Mouse (Mus musculus) T-helper 1 cell (primary cell): ENCODE data around the gene 1700028J19Rik.
"Not testable (repeated sequence)": the region's sequence is repeated elsewhere in the genome, so short reads cannot be mapped to it uniquely, and the experiment has no call there.

ENCODE experiments used
- in situ Hi-C: fragments of 300-600 bp; cut with MboI, MseI; formaldehyde crosslinking; loops from one replicate; pipeline ENCODE4 v1.15.1; 2025; ENCODE audit warnings: high pct_unique_total_duplicates

The 1700028J19Rik gene

DNA sequence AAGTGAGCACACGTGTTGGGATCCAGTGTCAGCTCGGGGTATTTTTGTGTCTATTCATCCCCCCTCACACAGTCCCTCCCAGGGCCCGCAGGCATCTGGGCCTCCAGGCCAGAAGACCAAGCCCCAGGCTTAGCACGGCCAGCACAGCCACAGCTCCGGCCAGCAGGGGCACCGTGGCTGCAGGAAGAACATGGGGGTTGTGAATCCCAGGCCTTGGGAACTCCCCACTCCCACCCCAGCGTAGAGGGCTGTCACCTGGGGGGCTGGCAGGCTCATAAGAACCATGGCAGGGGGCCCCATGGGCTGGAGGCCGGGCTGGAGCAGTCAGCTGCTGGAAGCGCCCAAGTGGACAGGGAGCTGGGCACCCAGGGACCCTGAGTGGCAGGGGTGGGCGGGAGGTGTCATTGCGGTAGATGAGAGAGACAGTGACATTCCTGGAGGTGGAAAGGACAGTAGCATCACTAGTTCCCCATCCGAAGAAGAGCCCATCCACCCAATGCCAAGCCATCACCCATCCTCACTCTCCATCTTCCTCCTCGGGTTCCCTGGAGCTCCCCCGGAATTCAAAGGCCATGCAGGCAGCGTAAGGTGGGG lies 6.6 kb upstream of the 1700028J19Rik start:
- in situ Hi-C loops = no loop called here

GRCm38 (mm10) chr7:44250732-44251275 lies 4.3 kb upstream of the 1700028J19Rik start:
- in situ Hi-C loops = not testable (repeated sequence)

GRCm38 (mm10) chr7:44249248-44249647 lies 2.8 kb upstream of the 1700028J19Rik start:
- in situ Hi-C loops = no loop called here

DNA sequence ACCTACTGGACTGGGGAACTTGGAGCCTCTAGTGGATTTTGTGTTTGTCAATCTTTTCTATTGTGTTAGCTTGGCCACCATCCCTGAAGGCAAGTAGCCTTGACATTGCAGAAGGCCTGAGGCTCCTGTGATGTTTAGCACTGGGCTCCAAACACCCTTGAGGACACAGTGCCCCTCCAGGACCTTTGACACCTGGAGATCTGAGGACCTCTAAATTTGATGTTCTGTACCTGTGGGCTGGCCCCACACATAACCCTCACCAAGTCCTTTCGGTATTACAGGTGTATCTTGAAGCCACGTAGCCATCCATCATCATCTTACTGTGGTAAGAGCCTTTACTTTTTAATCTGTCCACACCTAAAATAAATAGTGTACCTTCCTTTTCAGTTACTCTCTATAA lies 1.5 kb upstream of the 1700028J19Rik start:
- in situ Hi-C loops = no loop called here

- in situ Hi-C loops = no loop called here
Measured at GRCm38 (mm10) chr7:44246984-44247470, 532 bp upstream of the 1700028J19Rik start.

- in situ Hi-C loops = no loop called here
Measured at GRCm38 (mm10) chr7:44244080-44244479, 2.4 kb downstream of the 1700028J19Rik start.

DNA sequence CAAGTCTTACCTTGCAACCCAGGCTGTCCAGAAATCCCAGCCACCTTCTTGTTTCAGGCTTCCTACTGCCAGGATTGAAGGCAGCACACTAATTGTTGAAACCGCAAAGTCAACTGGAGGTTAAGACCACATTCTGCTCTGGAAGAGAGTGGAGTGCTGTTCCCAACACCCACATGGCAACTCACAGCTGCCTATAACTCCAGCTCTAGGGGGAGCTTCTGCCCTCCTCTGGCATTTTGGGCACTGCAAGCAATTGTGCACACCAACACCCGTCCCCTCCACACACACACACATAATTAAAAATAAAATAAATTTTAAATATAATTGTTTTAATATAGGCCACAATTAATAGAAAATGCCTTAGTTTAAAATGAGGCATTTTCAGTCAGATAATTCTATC lies 5.3 kb downstream of the 1700028J19Rik start:
- in situ Hi-C loops = no loop called here

DNA sequence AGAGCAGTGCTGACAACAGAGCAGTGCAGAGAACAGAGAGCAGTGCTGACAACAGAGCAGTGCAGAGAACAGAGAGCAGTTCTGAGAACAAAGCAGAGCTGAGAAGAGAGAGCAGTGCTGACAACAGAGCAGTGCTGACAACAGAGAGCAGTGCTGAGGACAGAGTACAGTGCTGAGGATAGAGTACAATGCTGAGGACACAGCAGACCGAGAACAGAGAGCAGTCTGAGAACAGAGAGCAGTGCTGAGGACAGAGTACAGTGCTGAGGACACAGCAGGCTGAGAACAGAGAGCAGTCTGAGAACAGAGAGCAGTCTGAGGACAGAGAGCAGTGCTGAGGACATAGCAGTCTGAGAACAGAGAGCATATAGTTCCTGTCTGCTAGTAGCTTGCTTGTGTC lies 5.8 kb downstream of the 1700028J19Rik start:
- in situ Hi-C loops = no loop called here

DNA sequence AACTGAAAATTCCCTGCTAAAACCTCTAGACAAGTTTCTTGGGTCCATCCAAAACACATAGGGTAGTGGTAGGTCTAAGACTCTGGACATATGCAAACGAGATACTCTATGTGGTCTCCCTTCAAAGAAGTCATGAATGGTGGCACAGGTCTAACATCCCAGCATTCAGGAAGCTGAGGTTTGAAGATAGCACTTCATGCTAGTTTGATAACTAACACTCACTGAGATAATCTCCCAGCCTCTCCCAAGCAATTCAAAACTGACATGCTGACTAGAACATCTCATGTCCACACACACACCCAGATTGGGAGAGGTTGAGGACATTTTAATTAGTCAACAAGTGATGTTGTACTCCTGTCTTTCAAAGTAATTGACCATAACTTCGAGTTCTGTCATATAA lies 6.6 kb downstream of the 1700028J19Rik start:
- in situ Hi-C loops = no loop called here

DNA sequence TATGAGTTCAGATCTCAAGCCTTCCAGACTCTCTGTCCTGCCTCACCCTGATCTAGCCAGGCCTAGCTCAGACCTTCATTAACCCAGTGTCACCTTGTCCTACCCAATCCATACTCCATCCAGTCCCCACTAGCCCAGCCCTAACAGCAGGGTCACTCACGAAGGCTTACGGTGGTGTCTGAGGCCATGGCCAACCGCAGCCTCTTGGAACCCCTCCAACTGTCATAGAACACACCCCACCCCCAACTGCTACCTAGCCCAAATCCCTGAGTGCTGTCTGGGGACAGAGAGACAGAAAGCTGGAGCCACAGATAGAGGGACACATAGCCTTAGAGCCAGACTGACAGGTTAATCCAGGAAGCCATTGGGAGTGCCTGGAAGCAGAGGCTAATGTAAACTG lies 10.6 kb downstream of the 1700028J19Rik start, which contains the start of gene Gm36864:
TSS of gene Gm36864 (plus strand) at position 269 of the 400 bp plus-strand sequence.
- in situ Hi-C loops = no loop called here

- in situ Hi-C loops = no loop called here
Measured at GRCm38 (mm10) chr7:44225076-44225475, 21.4 kb downstream of the 1700028J19Rik start, which contains the start of gene Klk1. Gene Klk1, plus strand, starts transcription at chr7:44225360.

- in situ Hi-C loops = not testable (repeated sequence)
Measured at GRCm38 (mm10) chr7:44222335-44222734, 24.2 kb downstream of the 1700028J19Rik start.

DNA sequence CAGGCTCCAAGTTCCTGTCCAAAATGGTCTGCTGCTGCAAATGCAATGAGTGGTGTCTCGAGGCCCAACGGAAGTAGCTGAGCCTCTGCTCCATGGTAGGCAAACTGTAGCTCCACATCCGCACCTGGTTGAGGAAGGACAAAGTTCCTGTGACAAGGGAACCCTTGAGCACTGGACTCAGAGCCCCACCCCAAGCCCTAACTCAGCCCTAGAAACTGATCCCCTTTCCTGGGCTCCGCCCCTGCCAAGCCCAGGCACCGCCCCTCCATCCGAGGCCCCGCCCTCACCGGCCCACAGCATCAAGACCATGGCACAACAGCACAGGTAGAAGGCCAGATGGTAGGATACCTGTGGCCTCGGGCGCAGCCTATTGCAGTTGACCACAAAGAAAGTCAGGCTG lies 24.9 kb downstream of the 1700028J19Rik start:
- in situ Hi-C loops = not testable (repeated sequence)

GRCm38 (mm10) chr7:44215645-44216044 lies 30.9 kb downstream of the 1700028J19Rik start, which contains the start of gene Klk1b5:
Gene Klk1b5, plus strand, starts transcription at chr7:44215945.
- in situ Hi-C loops = no loop called here

- in situ Hi-C loops = no loop called here
Measured at GRCm38 (mm10) chr7:44208307-44208706, 38.2 kb downstream of the 1700028J19Rik start.

DNA sequence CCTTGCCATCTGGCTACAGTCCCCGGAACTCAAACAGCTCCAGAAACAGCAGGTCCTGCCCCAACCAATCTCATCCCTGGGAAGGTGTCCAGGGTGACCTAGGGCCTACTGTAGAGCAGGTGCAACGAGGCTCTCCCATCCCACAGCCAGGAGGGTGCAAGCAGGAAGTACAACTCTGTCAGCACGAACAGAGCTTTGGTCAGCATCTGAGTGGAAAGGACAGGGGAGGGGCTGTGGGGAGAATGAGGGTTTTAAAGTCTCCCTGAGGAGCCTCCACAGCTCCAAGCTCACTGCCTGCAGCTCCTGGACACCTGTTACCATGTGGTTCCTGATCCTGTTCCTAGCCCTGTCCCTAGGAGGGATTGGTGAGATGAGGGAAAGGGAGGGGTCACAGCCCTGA lies 39.4 kb downstream of the 1700028J19Rik start, which contains the start of gene Klk1b4:
TSS of gene Klk1b4 (plus strand) at position 301 of the 400 bp plus-strand sequence.
- in situ Hi-C loops = not testable (repeated sequence)

GRCm38 (mm10) chr7:44197891-44198290 lies 48.6 kb downstream of the 1700028J19Rik start, which contains the start of gene Klk1b3:
Gene Klk1b3, plus strand, starts transcription at chr7:44198191.
- in situ Hi-C loops = no loop called here

DNA sequence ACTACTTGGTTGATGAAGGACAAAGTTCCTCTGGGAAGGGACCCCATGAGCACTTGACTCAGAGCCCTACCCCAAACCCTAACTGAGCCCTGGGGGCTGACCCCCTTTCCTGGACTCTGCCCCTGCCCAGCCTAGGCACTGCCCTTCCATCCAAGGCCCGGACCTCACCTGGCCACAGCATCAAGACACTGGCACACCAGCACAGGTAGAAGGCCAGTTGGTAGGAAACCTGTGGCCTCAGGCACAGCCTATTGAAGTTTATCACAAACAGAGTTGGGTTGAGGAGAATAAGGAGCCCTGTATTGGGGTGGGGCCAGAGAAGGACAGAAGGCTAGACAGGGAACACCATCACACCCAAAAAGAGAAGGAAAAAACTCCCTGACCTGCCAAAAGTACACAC lies 53.0 kb downstream of the 1700028J19Rik start:
- in situ Hi-C loops = not testable (repeated sequence)

- in situ Hi-C loops = not testable (repeated sequence)
Measured at GRCm38 (mm10) chr7:44187936-44188335, 58.6 kb downstream of the 1700028J19Rik start, which contains the start of gene Klk1b24. Gene Klk1b24, plus strand, starts transcription at chr7:44188236.

DNA sequence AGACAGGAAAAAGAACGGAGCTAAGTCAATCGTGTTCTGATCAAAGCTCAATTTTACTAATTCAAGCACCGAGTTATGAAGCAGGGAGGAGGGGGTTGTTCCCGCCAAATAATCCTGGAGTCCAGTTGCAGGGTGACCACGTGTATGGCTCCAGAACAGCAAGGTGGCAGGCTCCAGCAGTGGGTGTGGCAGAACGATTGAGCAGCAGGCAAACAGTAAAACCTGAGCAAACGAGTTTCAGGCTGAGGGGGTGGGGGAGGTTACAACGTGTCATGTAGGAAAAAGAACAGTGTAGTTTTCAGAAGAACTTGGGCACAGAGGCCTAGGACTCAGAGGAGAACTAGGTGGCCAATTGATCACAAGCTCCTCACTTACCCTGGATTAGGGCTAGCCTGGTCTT lies 60.0 kb downstream of the 1700028J19Rik start:
- in situ Hi-C loops = not testable (repeated sequence)
